Mouse (Mus musculus) forebrain, embryonic 12.5 days (tissue): Measurements from ENCODE around the gene Cln6. TPM values are rescaled to one million over a fixed set of nuclear protein-coding genes. Genes with fewer than 3 reads are reported as not detected.

ENCODE experiments used
- ATAC-seq: fragments of 200-750 bp; cut with Nextera tagmentation; 2 replicates; pipeline ENCODE4 v1.8.0; 2017; ENCODE audit warnings: moderate TSS enrichment; ENCODE audit not compliant: low FRiP score
- H3K27ac ChIP-seq: fragments of 300-500 bp; sonication (generic); 2 replicates; pipeline ENCODE4 v1.5.1; 2016; ENCODE audit warnings: mild to moderate bottlenecking
- H3K27me3 ChIP-seq: fragments of 300-500 bp; sonication (generic); 2 replicates; pipeline ENCODE4 v1.6.1; 2016; ENCODE audit warnings: mild to moderate bottlenecking
- H3K36me3 ChIP-seq: fragments of 300-500 bp; sonication (generic); replicated peaks from 2 replicates; pipeline ENCODE4 v1.6.1; 2016; ENCODE audit warnings: mild to moderate bottlenecking
- H3K4me1 ChIP-seq: fragments of 300-500 bp; sonication (generic); 2 replicates; pipeline ENCODE4 v1.6.1; 2016
- H3K4me2 ChIP-seq: fragments of 300-500 bp; sonication (generic); 2 replicates; pipeline ENCODE4 v1.6.1; 2016; ENCODE audit warnings: mild to moderate bottlenecking, moderate library complexity
- H3K4me3 ChIP-seq: fragments of 300-500 bp; sonication (generic); replicated peaks from 2 replicates; pipeline ENCODE4 v1.5.1; 2016; ENCODE audit warnings: mild to moderate bottlenecking
- H3K9ac ChIP-seq: fragments of 300-500 bp; sonication (generic); 2 replicates; pipeline ENCODE4 v1.6.1; 2016; ENCODE audit warnings: mild to moderate bottlenecking
- H3K9me3 ChIP-seq: fragments of 300-500 bp; sonication (generic); 2 replicates; pipeline ENCODE4 v1.6.1; 2016
- WGBS: fragments of 180-500 bp; shearing (Covaris S2); methylation state at CpG from one replicate; pipeline ENCODE4 v1.1.7; 2016; 5-methylcytosine and 5-hydroxymethylcytosine counted together
- polyA plus RNA-seq: library from polyadenylated mRNA; unstranded; fragments of >200 nt; fragmentation: Nextera tagmentation; extraction: Ambion mirVana; gene quantifications from 2 replicates; pipeline ENCODE4 v1.2.1, GENCODE M21; 2016

The Cln6 gene
- polyA plus RNA-seq, 1 experiment from 2014 or later, result 9.8 TPM

- no peaks in the 10 kb centered on the region for H3K9me3 ChIP-seq
- H3K4me3 ChIP-seq, result no peak overlapping the region
- H3K9ac ChIP-seq, result no peak overlapping the region
- WGBS, result 71% methylated on average over 3 of the region's 3 CpGs
- H3K27me3 ChIP-seq, result 0 out of 2 replicates have a peak, but pooled peaks cover 5% of the 10 kb centered on the region
- no peaks in the 10 kb centered on the region for H3K36me3 ChIP-seq
- H3K4me1 ChIP-seq, result peaks cover 26% of the 10 kb centered on the region
- H3K4me2 ChIP-seq, result no peak overlapping the region
- H3K27ac ChIP-seq, result peak overlapping the region; percentile 87; the same call in 1 of the 2 replicates
- no peak for ATAC-seq
Observed at GRCm38 (mm10) chr9:62837611-62838010, 974 bp upstream of the Cln6 start.

- Histone ChIP-seq H3K27me3 (0 out of 2 replicates have a peak, but pooled peaks cover 5% of the 10 kb centered on the region), H3K36me3 (no peaks in the 10 kb centered on the region), H3K27ac (peak overlapping the region; percentile 87), H3K9ac (no peak overlapping the region), H3K4me1 (peaks cover 26% of the 10 kb centered on the region), H3K4me2 (peak overlapping the region; percentile 88), H3K9me3 (no peaks in the 10 kb centered on the region), H3K4me3 (peak overlapping the region; percentile 69)
- ATAC-seq, result peak; percentile 30; the same call in 1 of the 2 replicates
- WGBS, result 13% methylated on average over 8 of the region's 8 CpGs
Observed at GRCm38 (mm10) chr9:62838146-62838505, 459 bp upstream of the Cln6 start.

GRCm38 (mm10) chr9:62839172-62839770 lies 686 bp downstream of the Cln6 start:
- 18% methylated on average over 14 of the region's 14 CpGs for WGBS
- 0 out of 2 replicates have a peak, but pooled peaks have one; percentile 6 for ATAC-seq
- no peaks in the 10 kb centered on the region for H3K36me3 ChIP-seq
- H3K4me3 ChIP-seq, result peak overlapping the region; percentile 69
- H3K4me2 ChIP-seq, result peak overlapping the region; percentile 88
- H3K9me3 ChIP-seq, result no peaks in the 10 kb centered on the region
- peak overlapping the region; percentile 87 for H3K27ac ChIP-seq
- H3K27me3 ChIP-seq, result 0 out of 2 replicates have a peak, but pooled peaks cover 5% of the 10 kb centered on the region
- H3K4me1 ChIP-seq, result peaks cover 26% of the 10 kb centered on the region
- peak overlapping the region; percentile 88 for H3K9ac ChIP-seq

- Histone ChIP-seq H3K9me3 (no peaks in the 10 kb centered on the region), H3K36me3 (no peaks in the 10 kb centered on the region), H3K4me2 (no peak overlapping the region), H3K4me1 (peaks cover 19% of the 10 kb centered on the region), H3K4me3 (no peak overlapping the region), H3K27me3 (0 out of 2 replicates have a peak, but pooled peaks cover 5% of the 10 kb centered on the region), H3K27ac (no peak overlapping the region), H3K9ac (no peak overlapping the region)
- no peak for ATAC-seq
- whole genome bisulfite sequencing, result 73% methylated on average over 10 of the region's 10 CpGs
Observed at GRCm38 (mm10) chr9:62843356-62844024, 4.9 kb downstream of the Cln6 start.

- Histone ChIP-seq H3K27ac (no peak overlapping the region), H3K4me3 (no peak overlapping the region), H3K9ac (no peak overlapping the region), H3K4me1 (peaks cover 12% of the 10 kb centered on the region), H3K9me3 (no peaks in the 10 kb centered on the region), H3K36me3 (no peaks in the 10 kb centered on the region), H3K4me2 (no peak overlapping the region), H3K27me3 (0 out of 2 replicates have a peak, but pooled peaks cover 5% of the 10 kb centered on the region)
- 94% methylated on average over 5 of the region's 5 CpGs for WGBS
- no peak for ATAC-seq
Observed at GRCm38 (mm10) chr9:62844461-62844860, 5.9 kb downstream of the Cln6 start.

- Histone ChIP-seq H3K4me2 (no peak overlapping the region), H3K27me3 (no peaks in the 10 kb centered on the region), H3K9ac (no peak overlapping the region), H3K9me3 (no peaks in the 10 kb centered on the region), H3K36me3 (no peaks in the 10 kb centered on the region), H3K4me3 (no peak overlapping the region), H3K4me1 (peaks cover 9% of the 10 kb centered on the region), H3K27ac (no peak overlapping the region)
- ATAC-seq, result peak; percentile 51; the same call in 1 of the 2 replicates
- 0% methylated on average over 3 of the region's 3 CpGs for WGBS
Observed at GRCm38 (mm10) chr9:62847694-62848093, 9.1 kb downstream of the Cln6 start.

- ATAC-seq, result no peak
- 84% methylated on average over 3 of the region's 3 CpGs for WGBS
- H3K9ac ChIP-seq, result no peak overlapping the region
- 0 out of 2 replicates have a peak, but pooled peaks cover 4% of the 10 kb centered on the region for H3K27me3 ChIP-seq
- H3K4me1 ChIP-seq, result peaks cover 9% of the 10 kb centered on the region
- no peaks in the 10 kb centered on the region for H3K36me3 ChIP-seq
- no peak overlapping the region for H3K4me3 ChIP-seq
- no peak overlapping the region for H3K27ac ChIP-seq
- H3K9me3 ChIP-seq, result no peaks in the 10 kb centered on the region
- H3K4me2 ChIP-seq, result no peak overlapping the region
Observed at GRCm38 (mm10) chr9:62848641-62849040, 10.1 kb downstream of the Cln6 start.

GRCm38 (mm10) chr9:62851571-62851970 lies 13.0 kb downstream of the Cln6 start:
- Histone ChIP-seq H3K9me3 (no peaks in the 10 kb centered on the region), H3K27ac (no peak overlapping the region), H3K4me3 (no peak overlapping the region), H3K36me3 (no peaks in the 10 kb centered on the region), H3K27me3 (peaks cover 4% of the 10 kb centered on the region; the same call in 1 of the 2 replicates), H3K4me2 (no peak overlapping the region), H3K4me1 (peaks cover 9% of the 10 kb centered on the region), H3K9ac (no peak overlapping the region)
- ATAC-seq, result no peak
- 78% methylated on average over 2 of the region's 2 CpGs for WGBS

GRCm38 (mm10) chr9:62854483-62854882 lies 15.9 kb downstream of the Cln6 start:
- no peak overlapping the region for H3K4me3 ChIP-seq
- H3K27me3 ChIP-seq, result peaks cover 20% of the 10 kb centered on the region; the same call in 1 of the 2 replicates
- no peaks in the 10 kb centered on the region for H3K9me3 ChIP-seq
- no peak for ATAC-seq
- WGBS, result 68% methylated on average over 4 of the region's 4 CpGs
- H3K4me1 ChIP-seq, result peaks cover 23% of the 10 kb centered on the region
- no peak overlapping the region for H3K27ac ChIP-seq
- no peak overlapping the region for H3K4me2 ChIP-seq
- H3K36me3 ChIP-seq, result no peaks in the 10 kb centered on the region
- no peak overlapping the region for H3K9ac ChIP-seq

GRCm38 (mm10) chr9:62857216-62857615 lies 18.6 kb downstream of the Cln6 start:
- no peaks in the 10 kb centered on the region for H3K9me3 ChIP-seq
- no peak overlapping the region for H3K9ac ChIP-seq
- ATAC-seq, result no peak
- H3K36me3 ChIP-seq, result no peaks in the 10 kb centered on the region
- WGBS, result 86% methylated on average over 9 of the region's 9 CpGs
- peaks cover 20% of the 10 kb centered on the region; the same call in 1 of the 2 replicates for H3K27me3 ChIP-seq
- H3K4me3 ChIP-seq, result no peak overlapping the region
- H3K4me1 ChIP-seq, result peaks cover 17% of the 10 kb centered on the region
- no peak overlapping the region for H3K4me2 ChIP-seq
- 0 out of 2 replicates have a peak overlapping the region, but pooled peaks have one; percentile 13 for H3K27ac ChIP-seq

GRCm38 (mm10) chr9:62857719-62858261 lies 19.2 kb downstream of the Cln6 start, which contains the start of gene Calml4:
TSS of gene Calml4 (plus strand) at chr9:62858080.
- Histone ChIP-seq H3K9ac (no peak within 1 kb of the TSS), H3K27me3 (peaks cover 20% of the 10 kb centered on the region; the same call in 1 of the 2 replicates), H3K27ac (0 out of 2 replicates have a peak within 1 kb of the TSS, but pooled peaks have one; percentile 47), H3K4me1 (peaks cover 17% of the 10 kb centered on the region), H3K4me2 (no peak within 1 kb of the TSS), H3K36me3 (no peaks in the 10 kb centered on the region), H3K9me3 (no peaks in the 10 kb centered on the region), H3K4me3 (no peak within 1 kb of the TSS)
- WGBS, result 65% methylated on average over 20 of the region's 20 CpGs
- no peak for ATAC-seq

GRCm38 (mm10) chr9:62858266-62859019 lies 19.9 kb downstream of the Cln6 start:
- ATAC-seq, result no peak
- peaks cover 17% of the 10 kb centered on the region for H3K4me1 ChIP-seq
- no peaks in the 10 kb centered on the region for H3K36me3 ChIP-seq
- WGBS, result 53% methylated on average over 8 of the region's 8 CpGs
- no peak overlapping the region for H3K27ac ChIP-seq
- H3K9ac ChIP-seq, result no peak overlapping the region
- no peaks in the 10 kb centered on the region for H3K9me3 ChIP-seq
- H3K4me3 ChIP-seq, result no peak overlapping the region
- H3K27me3 ChIP-seq, result peaks cover 19% of the 10 kb centered on the region; the same call in 1 of the 2 replicates
- H3K4me2 ChIP-seq, result no peak overlapping the region
